8 mouse cellular contexts compared by ENCODE assay signal in genomic region chr5:115509790-115510689, GRCm38 (mm10). TPM values are rescaled to one million over a fixed set of nuclear protein-coding genes. Genes with fewer than 3 reads are reported as not detected.
DNase-seq lines count a peak whose midpoint lies in the region; ATAC-seq and TF ChIP-seq lines count a peak whose summit lies in the region.

No protein-coding gene starts in this region.

- H3K4me1 ChIP-seq in kidney, postnatal 0 days (replicated peaks; ENCODE audit: insufficient read depth, low read length), result peaks cover 37% of the 10 kb centered on the region
- peaks cover 45% of the 10 kb centered on the region for H3K4me1 ChIP-seq in embryonic facial prominence, embryonic 12.5 days
- H3K4me1 ChIP-seq in intestine, embryonic 14.5 days (replicated peaks; ENCODE audit: control insufficient read depth, insufficient read depth, low read length), result peaks cover 40% of the 10 kb centered on the region
- peaks cover 33% of the 10 kb centered on the region for H3K4me1 ChIP-seq in midbrain, embryonic 16.5 days (ENCODE audit: control insufficient read depth, insufficient read depth, low read length)

- TF ChIP-seq CTCF in kidney, postnatal 0 days (IDR thresholded peaks at IDR 0.05; ENCODE audit: low read depth), result no peak

- H3K4me2 ChIP-seq in kidney, postnatal 0 days (ENCODE audit: low read length), result peak overlapping the region; percentile 88
- peak overlapping the region; percentile 90 for H3K4me2 ChIP-seq in embryonic facial prominence, embryonic 12.5 days (replicated peaks)
- peak overlapping the region; percentile 96 for H3K4me2 ChIP-seq in intestine, embryonic 14.5 days (ENCODE audit: low read length)
- H3K4me2 ChIP-seq in midbrain, embryonic 16.5 days (ENCODE audit: low read length), result peak overlapping the region; percentile 92

- no peaks in the 10 kb centered on the region for H3K27me3 ChIP-seq in kidney, postnatal 0 days (ENCODE audit: insufficient read depth, low read length)
- H3K27me3 ChIP-seq in embryonic facial prominence, embryonic 12.5 days, result no peaks in the 10 kb centered on the region
- no peaks in the 10 kb centered on the region for H3K27me3 ChIP-seq in intestine, embryonic 14.5 days (replicated peaks; ENCODE audit: control insufficient read depth, insufficient read depth, low read length)
- H3K27me3 ChIP-seq in midbrain, embryonic 16.5 days (ENCODE audit: control insufficient read depth, insufficient read depth, low read depth, low read length), result no peaks in the 10 kb centered on the region

- intact Hi-C loops in left cerebral cortex, postnatal 10 days (cut with DNase I), result loop anchor here (5.0 kb wide), 1 partner anchor 47 kb away; the partner anchor contains the start of gene Rplp0

- no peaks in the 10 kb centered on the region for H3K36me3 ChIP-seq in kidney, postnatal 0 days (ENCODE audit: insufficient read depth, low read length)
- H3K36me3 ChIP-seq in embryonic facial prominence, embryonic 12.5 days, result no peaks in the 10 kb centered on the region
- H3K36me3 ChIP-seq in intestine, embryonic 14.5 days (ENCODE audit: control insufficient read depth, insufficient read depth, low read length), result no peaks in the 10 kb centered on the region
- H3K36me3 ChIP-seq in midbrain, embryonic 16.5 days (ENCODE audit: control insufficient read depth, insufficient read depth, low read length), result no peaks in the 10 kb centered on the region

- peak overlapping the region; percentile 31 for H3K9ac ChIP-seq in kidney, postnatal 0 days (ENCODE audit: low read depth, low read length)
- peak overlapping the region; percentile 91; the same call in 1 of the 2 replicates for H3K9ac ChIP-seq in embryonic facial prominence, embryonic 12.5 days
- no peak overlapping the region for H3K9ac ChIP-seq in intestine, embryonic 14.5 days (ENCODE audit: low read length)
- H3K9ac ChIP-seq in midbrain, embryonic 16.5 days (ENCODE audit: low read depth, low read length), result peak overlapping the region; percentile 41

- peak overlapping the region; percentile 78 for H3K27ac ChIP-seq in kidney, postnatal 0 days
- H3K27ac ChIP-seq in embryonic facial prominence, embryonic 12.5 days, result peak overlapping the region; percentile 72
- H3K27ac ChIP-seq in intestine, embryonic 14.5 days (ENCODE audit: low read depth), result peak overlapping the region; percentile 48; the same call in 1 of the 2 replicates
- H3K27ac ChIP-seq in midbrain, embryonic 16.5 days (ENCODE audit: low read length), result 0 out of 2 replicates have a peak overlapping the region, but pooled peaks have one; percentile 28

- DNase-seq in kidney, postnatal 0 days (ENCODE audit: low spot score), result no peak
- DNase-seq in kidney, postnatal 36 days, result no peak
- DNase-seq in intestine, embryonic 14.5 days (ENCODE audit: low spot score), result no peak
- DNase-seq in ovary, postnatal 14 days (ENCODE audit: low spot score), result no peak
- DNase-seq in left cerebral cortex, postnatal 10 days (ENCODE audit: extremely low spot score in 1 of 2, low spot score in 2 of 2), result no peak
- no peak for DNase-seq in gastrocnemius, postnatal 10 days

- 65% methylated on average over 15 of the region's 15 CpGs for WGBS in kidney, postnatal 0 days
- 43% methylated on average over 15 of the region's 15 CpGs for WGBS in embryonic facial prominence, embryonic 12.5 days
- WGBS in intestine, embryonic 14.5 days, result 69% methylated on average over 15 of the region's 15 CpGs
- WGBS in midbrain, embryonic 16.5 days, result 66% methylated on average over 15 of the region's 15 CpGs

- peak overlapping the region; percentile 93; the same call in 1 of the 2 replicates for H3K4me3 ChIP-seq in kidney, postnatal 0 days (replicated peaks; ENCODE audit: low read depth, low read length)
- peak overlapping the region; percentile 94; the same call in 1 of the 2 replicates for H3K4me3 ChIP-seq in embryonic facial prominence, embryonic 12.5 days
- H3K4me3 ChIP-seq in intestine, embryonic 14.5 days (ENCODE audit: low read depth, low read length), result no peak overlapping the region
- H3K4me3 ChIP-seq in midbrain, embryonic 16.5 days (ENCODE audit: low read depth, low read length), result no peak overlapping the region

- no peaks in the 10 kb centered on the region for H3K9me3 ChIP-seq in kidney, postnatal 0 days (replicated peaks; ENCODE audit: low read length)
- no peaks in the 10 kb centered on the region for H3K9me3 ChIP-seq in embryonic facial prominence, embryonic 12.5 days
- H3K9me3 ChIP-seq in intestine, embryonic 14.5 days (ENCODE audit: control insufficient read depth, low read length), result no peaks in the 10 kb centered on the region
- H3K9me3 ChIP-seq in midbrain, embryonic 16.5 days (replicated peaks; ENCODE audit: control insufficient read depth, low read length, poor library complexity, severe bottlenecking), result no peaks in the 10 kb centered on the region

- ATAC-seq in kidney, postnatal 0 days (replicated peaks; ENCODE audit: low FRiP score, low read depth), result no peak
- no peak for ATAC-seq in embryonic facial prominence, embryonic 12.5 days (ENCODE audit: insufficient number of reproducible peaks, insufficient read depth, low FRiP score, low TSS enrichment)
- ATAC-seq in intestine, embryonic 14.5 days (replicated peaks; ENCODE audit: low FRiP score, low TSS enrichment, low read depth), result no peak
- no peak for ATAC-seq in midbrain, embryonic 16.5 days

RNA-seq across cellular contexts. Expression of gene Pxn, which starts 3.6 kb away (rescaled TPM):
- 48.3 and 53.1 TPM in 2 replicates for polyA plus RNA-seq in kidney, postnatal 0 days (2015; fragmentation: Nextera tagmentation; extraction: Ambion mirVana)
- polyA plus RNA-seq in embryonic facial prominence, embryonic 12.5 days (2016; fragmentation: Nextera tagmentation; extraction: Ambion mirVana), result 46.8 and 47.1 TPM in 2 replicates
- 16.8 and 19.3 TPM in 2 replicates for polyA plus RNA-seq in intestine, embryonic 14.5 days (2014; fragmentation: Nextera tagmentation; extraction: Ambion mirVana)
- 18.3 and 18.5 TPM in 2 replicates for polyA plus RNA-seq in midbrain, embryonic 16.5 days (2015; fragmentation: Nextera tagmentation; extraction: Ambion mirVana)
- 10 to 100 TPM; 18.8 to 20.8 TPM for total RNA-seq in left cerebral cortex, postnatal 10 days (2021)
- 100 to 1,000 TPM; 107 to 130 TPM for total RNA-seq in gastrocnemius, postnatal 10 days (2021)

RNA-seq across cellular contexts. Expression of gene Sirt4, which starts 25.5 kb away (rescaled TPM):
- polyA plus RNA-seq in kidney, postnatal 0 days (2015; fragmentation: Nextera tagmentation; extraction: Ambion mirVana), result 19.6 and 20.2 TPM in 2 replicates
- 23.2 and 25.9 TPM in 2 replicates for polyA plus RNA-seq in embryonic facial prominence, embryonic 12.5 days (2016; fragmentation: Nextera tagmentation; extraction: Ambion mirVana)
- 15.2 and 21.5 TPM in 2 replicates for polyA plus RNA-seq in intestine, embryonic 14.5 days (2014; fragmentation: Nextera tagmentation; extraction: Ambion mirVana)
- polyA plus RNA-seq in midbrain, embryonic 16.5 days (2015; fragmentation: Nextera tagmentation; extraction: Ambion mirVana), result 32.3 and 32.7 TPM in 2 replicates
- 10 to 100 TPM; 26.8 to 31.2 TPM for total RNA-seq in left cerebral cortex, postnatal 10 days (2021)
- 10 to 100 TPM; 12.7 to 16.6 TPM for total RNA-seq in gastrocnemius, postnatal 10 days (2021)

RNA-seq across cellular contexts. Expression of gene Pla2g1b, which starts 44.0 kb away (rescaled TPM):
- 0.97 and 0.98 TPM in 2 replicates for polyA plus RNA-seq in kidney, postnatal 0 days (2015; fragmentation: Nextera tagmentation; extraction: Ambion mirVana)
- polyA plus RNA-seq in embryonic facial prominence, embryonic 12.5 days (2016; fragmentation: Nextera tagmentation; extraction: Ambion mirVana), result not detected in 2 replicates
- polyA plus RNA-seq in intestine, embryonic 14.5 days (2014; fragmentation: Nextera tagmentation; extraction: Ambion mirVana), result 5.0 and 6.3 TPM in 2 replicates
- not detected in 2 replicates for polyA plus RNA-seq in midbrain, embryonic 16.5 days (2015; fragmentation: Nextera tagmentation; extraction: Ambion mirVana)
- total RNA-seq in left cerebral cortex, postnatal 10 days (2021), result not detected
- not detected for total RNA-seq in gastrocnemius, postnatal 10 days (2021)

RNA-seq across cellular contexts. Expression of gene Rplp0, which starts 49.2 kb away (rescaled TPM):
- 1,459 and 1,525 TPM in 2 replicates for polyA plus RNA-seq in kidney, postnatal 0 days (2015; fragmentation: Nextera tagmentation; extraction: Ambion mirVana)
- polyA plus RNA-seq in embryonic facial prominence, embryonic 12.5 days (2016; fragmentation: Nextera tagmentation; extraction: Ambion mirVana), result 1,232 and 1,233 TPM in 2 replicates
- 2,116 and 2,150 TPM in 2 replicates for polyA plus RNA-seq in intestine, embryonic 14.5 days (2014; fragmentation: Nextera tagmentation; extraction: Ambion mirVana)
- polyA plus RNA-seq in midbrain, embryonic 16.5 days (2015; fragmentation: Nextera tagmentation; extraction: Ambion mirVana), result 794 and 826 TPM in 2 replicates
- total RNA-seq in left cerebral cortex, postnatal 10 days (2021), result 100 to 1,000 TPM; 400 to 410 TPM
- total RNA-seq in gastrocnemius, postnatal 10 days (2021), result 100 to 1,000 TPM; 938 to 959 TPM

RNA-seq across cellular contexts. Expression of gene Gcn1l1, which starts 55.0 kb away (rescaled TPM):
- polyA plus RNA-seq in kidney, postnatal 0 days (2015; fragmentation: Nextera tagmentation; extraction: Ambion mirVana), result 20.7 and 24.5 TPM in 2 replicates
- 56.1 and 57.9 TPM in 2 replicates for polyA plus RNA-seq in embryonic facial prominence, embryonic 12.5 days (2016; fragmentation: Nextera tagmentation; extraction: Ambion mirVana)
- polyA plus RNA-seq in intestine, embryonic 14.5 days (2014; fragmentation: Nextera tagmentation; extraction: Ambion mirVana), result 43.6 and 44.8 TPM in 2 replicates
- polyA plus RNA-seq in midbrain, embryonic 16.5 days (2015; fragmentation: Nextera tagmentation; extraction: Ambion mirVana), result 45.1 and 46.7 TPM in 2 replicates
- 10 to 100 TPM; 71.3 to 75.0 TPM for total RNA-seq in left cerebral cortex, postnatal 10 days (2021)
- 10 to 100 TPM; 33.4 to 41.7 TPM for total RNA-seq in gastrocnemius, postnatal 10 days (2021)

Comparison
In these comparisons a context has a peak if more than half of its experiments do, and no peak if none do; other contexts are left out.
1. H3K27ac ChIP-seq: peak in every context shown above with its lines; median percentile 78 in kidney, postnatal 0 days; 72 in embryonic facial prominence, embryonic 12.5 days; 48 in intestine, embryonic 14.5 days; 28 in midbrain, embryonic 16.5 days.
2. H3K4me3 ChIP-seq: peak in kidney, postnatal 0 days (single experiment) and embryonic facial prominence, embryonic 12.5 days (single experiment); none in intestine, embryonic 14.5 days (single experiment) and midbrain, embryonic 16.5 days (single experiment).
3. Peak in every context shown above with its lines, with median percentiles within 50 percentile points of each other: H3K4me2 ChIP-seq.